Mouse (Mus musculus): ENCODE measurements around the gene Xrcc6.

Gene Xrcc6

DNA sequence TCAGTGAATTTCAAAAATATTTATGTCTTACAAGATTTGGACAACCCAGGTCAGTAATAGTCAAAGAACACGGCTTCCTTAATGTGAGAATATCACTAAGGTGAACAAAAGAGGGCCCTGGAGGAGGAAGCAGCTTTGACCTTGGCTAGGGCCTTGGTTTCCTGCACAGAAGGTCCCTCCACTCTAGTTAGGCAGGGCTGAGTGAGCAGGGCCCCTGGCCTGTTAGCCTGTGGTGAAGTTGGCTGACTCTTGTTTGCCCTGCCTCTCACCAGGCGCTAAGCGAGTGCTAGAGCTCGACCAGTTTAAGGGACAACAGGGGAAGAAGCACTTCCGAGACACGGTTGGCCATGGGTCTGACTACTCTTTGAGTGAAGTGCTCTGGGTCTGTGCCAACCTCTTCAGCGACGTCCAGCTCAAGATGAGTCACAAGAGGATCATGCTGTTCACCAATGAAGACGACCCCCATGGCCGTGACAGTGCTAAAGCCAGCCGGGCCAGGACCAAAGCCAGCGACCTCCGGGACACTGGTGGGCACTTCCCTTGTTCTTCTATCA, 35.0 kb downstream of the Xrcc6 start:
- peak in 1 of 2 experiments; percentile 5 for DNase-seq

DNA sequence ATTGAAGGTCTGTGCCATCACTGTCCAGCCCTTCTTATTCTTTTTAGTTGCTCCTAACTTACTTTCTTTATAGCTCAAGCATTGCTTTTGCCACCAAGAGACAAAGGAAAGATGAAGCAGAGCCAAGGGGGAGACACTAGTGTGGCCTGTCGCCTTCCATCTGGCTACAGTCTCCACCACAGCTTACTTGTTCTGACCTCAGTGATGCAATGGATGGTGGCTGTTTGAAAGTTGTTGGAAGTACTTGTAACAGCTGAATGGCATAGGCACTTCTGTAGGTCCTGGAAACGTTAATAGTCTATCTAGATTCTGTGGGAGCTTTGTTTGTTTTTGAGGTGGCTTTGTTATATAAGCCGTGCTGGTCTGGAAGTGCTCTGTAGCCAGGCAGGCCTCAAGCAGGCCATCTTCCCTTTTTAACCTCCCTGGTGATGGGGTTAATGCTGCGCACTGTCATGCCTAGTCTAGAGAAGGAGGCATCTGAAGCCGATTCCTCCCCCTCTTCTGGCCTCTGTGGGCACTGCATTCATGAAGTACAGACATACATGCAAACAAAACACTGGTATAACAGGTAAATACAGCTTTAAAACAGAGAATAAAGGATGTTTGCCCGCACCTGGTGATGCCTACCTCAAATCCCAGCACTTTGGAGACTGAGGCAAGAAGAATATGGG, 36.5 kb downstream of the Xrcc6 start:
- no peak for DNase-seq

- DNase-seq = no peak
Observed at GRCm38 (mm10) chr15:82027276-82027675, 39.6 kb downstream of the Xrcc6 start.

DNA sequence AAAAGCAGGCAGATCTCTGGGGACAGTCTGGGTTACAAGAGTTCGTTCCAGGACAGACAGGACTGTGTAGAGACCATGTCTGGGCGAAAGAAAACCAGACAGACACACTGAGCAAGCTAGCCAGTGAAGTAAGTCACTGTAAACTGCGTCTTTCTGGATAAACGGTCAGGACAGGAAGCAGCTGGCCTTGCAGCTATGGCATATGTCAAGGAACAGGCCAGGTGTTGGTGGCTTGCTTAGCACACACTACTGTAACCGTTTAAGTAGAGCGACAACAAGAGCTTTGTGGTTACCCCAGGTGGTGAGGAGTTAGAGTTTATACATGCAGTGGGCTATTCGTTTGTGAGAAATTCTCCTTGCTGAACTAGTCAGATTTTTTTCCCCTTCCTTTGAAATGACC, 40.1 kb downstream of the Xrcc6 start:
- DNase-seq = no peak

- DNase-seq = no peak
Observed at GRCm38 (mm10) chr15:82032386-82032785, 44.8 kb downstream of the Xrcc6 start.

- DNase-seq = no peak
Observed at GRCm38 (mm10) chr15:82033762-82034161, 46.1 kb downstream of the Xrcc6 start, which contains the start of gene Desi1. Gene Desi1 (minus strand): TSS chr15:82033862.

- peak in 1 of 2 experiments; percentile 19 for DNase-seq
Observed at GRCm38 (mm10) chr15:82035904-82036689, 48.5 kb downstream of the Xrcc6 start.

GRCm38 (mm10) chr15:82040650-82041049, 53.0 kb downstream of the Xrcc6 start:
- DNase-seq = peak; percentile 14 to 35

GRCm38 (mm10) chr15:82044166-82044784, 56.6 kb downstream of the Xrcc6 start:
- no peak for DNase-seq

- no peak for DNase-seq
Observed at GRCm38 (mm10) chr15:82046246-82046891, 58.7 kb downstream of the Xrcc6 start.

- DNase-seq = peak; percentile 91 to 92
Observed at GRCm38 (mm10) chr15:82047080-82047883, 59.6 kb downstream of the Xrcc6 start, which contains the start of gene Snu13. Gene Snu13 (minus strand): TSS chr15:82047598.

DNA sequence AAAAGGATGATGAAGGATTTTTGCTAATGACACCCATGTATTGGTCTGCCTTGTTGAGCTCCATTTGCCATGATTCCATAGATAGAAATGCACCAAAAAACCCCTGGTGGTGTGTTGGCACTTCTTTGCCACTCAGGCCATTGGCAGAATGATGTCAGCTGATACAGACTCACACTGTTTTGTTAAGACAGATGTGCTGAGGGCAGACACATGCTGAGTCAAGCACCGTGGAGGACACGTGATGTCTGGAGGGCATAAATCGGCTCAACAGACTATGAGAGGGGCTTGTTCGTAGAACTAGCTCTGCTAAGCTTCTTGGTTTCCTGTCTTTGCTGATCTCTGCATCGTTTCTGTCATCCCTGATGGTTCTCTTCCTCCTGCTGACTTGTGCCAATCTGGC, 64.9 kb downstream of the Xrcc6 start:
- no peak for DNase-seq

DNA sequence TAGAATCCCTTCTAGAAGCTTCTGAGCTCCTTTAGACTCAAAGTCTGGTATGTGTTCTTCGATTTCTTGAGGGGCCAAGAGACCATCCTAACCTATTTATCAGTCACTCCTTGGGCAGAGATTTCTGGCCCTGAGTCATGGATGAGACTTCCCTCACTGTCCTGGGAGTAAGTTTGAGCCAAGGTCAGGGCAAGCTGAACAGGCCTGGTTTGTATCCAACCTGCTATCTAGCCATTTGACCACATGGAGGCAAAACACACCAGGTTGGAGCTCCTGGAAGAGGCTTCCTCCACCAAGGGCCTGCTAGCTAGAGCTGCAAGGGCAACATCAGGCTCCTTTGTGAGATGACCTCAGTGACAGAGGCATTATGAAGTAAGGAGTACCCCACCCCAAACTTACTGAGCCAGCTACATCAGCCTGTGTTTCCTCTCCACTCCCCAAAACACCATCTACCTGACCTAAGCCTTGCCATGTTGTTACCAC, 71.1 kb downstream of the Xrcc6 start, which contains the start of gene 4930407I10Rik:
Gene 4930407I10Rik (plus strand): TSS at position 433 of the 483 bp plus-strand sequence.
- no peak for DNase-seq

GRCm38 (mm10) chr15:82063909-82064308, 76.3 kb downstream of the Xrcc6 start:
- DNase-seq = no peak

DNA sequence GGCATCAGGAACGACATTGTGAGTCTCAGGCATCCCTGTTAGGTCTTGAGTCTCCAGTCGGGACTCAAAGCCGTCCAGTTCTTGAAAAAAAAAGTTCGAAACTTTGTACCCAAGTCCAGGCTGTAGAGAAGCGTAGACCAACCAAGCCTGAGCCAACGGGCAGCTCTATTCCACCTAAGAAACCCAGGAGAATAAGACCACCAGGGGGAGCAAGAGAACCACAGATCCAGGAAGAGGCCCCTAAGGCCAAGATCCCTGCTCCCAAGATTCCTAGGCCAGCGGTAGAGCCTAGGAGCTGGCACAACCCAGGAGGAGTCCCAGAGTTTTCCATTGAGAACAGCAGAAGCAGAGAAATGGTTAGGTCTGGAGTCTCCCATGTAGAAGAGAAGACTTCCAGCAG, 77.9 kb downstream of the Xrcc6 start:
- peak; percentile 45 to 71 for DNase-seq

DNA sequence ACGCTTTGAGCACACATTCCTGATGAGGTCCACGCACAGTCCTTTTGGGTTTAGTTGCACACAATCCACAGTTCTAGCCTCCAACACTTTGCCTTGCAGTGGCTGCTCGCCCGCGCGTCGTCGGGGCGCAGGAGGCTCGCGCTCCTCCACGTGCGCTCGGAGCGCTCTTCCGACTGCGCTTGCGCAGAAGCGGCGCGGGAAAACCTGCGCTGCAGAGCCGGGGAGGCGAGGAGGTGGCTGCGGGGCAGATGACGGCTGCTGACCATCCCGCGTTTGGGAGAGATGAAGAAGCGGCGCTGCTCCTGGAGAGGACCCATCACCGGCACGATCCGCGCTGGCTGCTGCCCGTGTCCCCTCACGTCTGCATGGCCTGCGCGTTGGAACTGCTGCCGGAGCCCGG, 82.3 kb downstream of the Xrcc6 start, which contains the start of gene Mei1:
Gene Mei1 (plus strand): TSS at position 99 of the 400 bp plus-strand sequence.
- no peak for DNase-seq

DNA sequence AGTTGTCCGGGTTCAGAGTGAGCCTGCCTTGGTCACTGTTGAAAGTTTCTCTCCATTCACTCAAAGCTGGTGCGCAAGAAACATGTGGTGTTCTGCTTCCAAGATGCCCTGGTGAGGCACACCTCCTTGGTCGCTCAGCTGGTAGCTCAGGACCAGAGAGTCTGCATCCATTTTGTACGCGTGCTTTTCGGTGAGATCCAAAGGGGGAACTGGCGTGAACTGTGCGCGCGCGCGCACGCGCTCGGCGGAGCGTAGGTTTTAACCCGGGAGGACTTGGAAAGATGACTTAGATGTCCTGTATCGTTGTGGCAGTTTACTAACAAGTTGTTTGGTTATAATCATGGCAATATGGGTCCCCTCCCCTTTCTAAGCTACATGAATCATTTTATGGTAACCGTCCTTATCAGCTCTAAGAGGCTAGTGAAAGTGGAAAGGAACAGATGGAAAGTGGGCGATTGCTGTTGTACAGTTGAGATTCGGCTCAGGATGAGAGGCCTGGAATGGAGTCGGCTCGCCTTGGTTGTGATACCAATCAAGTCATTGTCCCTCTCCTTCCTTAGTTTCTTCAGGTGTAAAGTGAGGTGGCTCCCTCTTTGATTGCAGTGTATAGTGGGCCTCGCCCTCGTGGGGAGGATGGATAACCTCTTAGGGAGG, 84.3 kb downstream of the Xrcc6 start:
- no peak for DNase-seq

- no peak for DNase-seq
Observed at GRCm38 (mm10) chr15:82073490-82073889, 85.9 kb downstream of the Xrcc6 start.

DNA sequence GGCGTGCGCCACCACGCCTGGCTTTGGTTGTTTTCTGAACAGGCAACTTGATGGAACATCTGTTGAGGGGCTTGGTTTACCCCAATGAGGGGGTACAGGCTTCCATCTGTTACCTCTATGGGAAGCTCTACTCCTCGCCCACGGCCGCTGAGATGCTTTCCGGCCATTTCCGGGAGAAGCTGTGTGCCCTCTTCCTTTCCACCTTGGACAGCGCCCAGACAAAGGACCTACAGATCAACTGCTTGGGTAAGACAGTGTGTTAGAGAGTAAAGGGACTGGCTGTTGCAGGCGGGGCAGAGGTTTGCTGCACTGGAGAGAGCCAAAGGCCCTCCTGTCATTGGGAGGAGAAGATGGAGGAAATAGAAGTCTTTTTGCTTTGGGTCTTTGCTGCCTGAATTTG, 92.2 kb downstream of the Xrcc6 start:
- DNase-seq = no peak

DNA sequence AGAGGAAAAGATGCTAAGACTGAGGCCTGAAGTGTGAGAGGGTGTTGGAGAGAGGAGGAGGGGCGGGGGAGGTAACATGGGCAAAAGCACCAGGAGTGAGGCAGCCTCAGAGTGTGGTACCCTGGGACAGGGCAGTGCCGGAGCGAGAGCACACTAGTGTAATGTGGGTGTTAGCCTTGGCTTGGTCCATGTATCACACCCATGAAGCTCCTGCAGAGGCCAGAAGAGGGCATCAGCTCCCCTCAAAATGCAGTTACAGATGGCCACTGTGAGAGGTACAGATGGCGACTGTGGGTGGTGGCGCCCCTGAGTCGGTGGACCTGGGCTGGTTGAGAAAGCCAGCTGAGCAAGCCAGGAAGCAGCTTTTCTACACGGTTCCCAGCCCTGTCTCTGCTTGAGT, 93.5 kb downstream of the Xrcc6 start:
- no peak for DNase-seq

DNA sequence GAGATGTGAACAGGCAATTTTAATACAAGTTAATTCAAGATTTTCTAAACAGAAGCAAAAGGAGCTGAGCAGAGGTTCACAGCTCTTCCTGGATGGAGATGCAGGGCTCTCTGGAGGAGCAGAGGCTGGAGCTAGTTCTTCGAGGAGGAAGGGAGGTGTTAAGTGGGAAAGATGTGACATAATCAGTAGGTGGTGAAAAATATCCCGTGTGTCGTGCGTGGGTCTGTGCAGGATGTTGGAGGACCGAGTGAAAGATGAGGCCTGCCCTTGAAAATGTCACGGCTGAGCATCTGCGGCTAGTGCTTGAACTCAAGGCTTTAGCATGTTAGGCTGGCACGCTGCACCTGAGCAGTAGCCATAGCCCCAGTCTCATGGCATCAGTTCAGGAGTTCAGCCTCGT, 98.0 kb downstream of the Xrcc6 start:
- no peak for DNase-seq

All from lung, adult 18-20 months (tissue).